Mouse (Mus musculus) left cerebral cortex, adult 18-20 months (tissue): ENCODE data around the gene Arhgap25. TPM values are rescaled to one million over a fixed set of nuclear protein-coding genes. Genes with fewer than 3 reads are reported as not detected.
"Not testable (repeated sequence)": the region's sequence is repeated elsewhere in the genome, so short reads cannot be mapped to it uniquely, and the experiment has no call there.

ENCODE experiments used
- DNase-seq, 2 experiments: peaks; one replicate each; pipeline ENCODE4 v3.0.0; 2021 to 2022; ENCODE audit warnings: low spot score in 2 of 2, mixed read lengths in 1 of 2
- total RNA-seq, 2 experiments: library from RNA; stranded (reverse); gene quantifications; 2 replicates each; pipeline ENCODE4 v1.2.3; 2021

Gene Arhgap25
- total RNA-seq, 2 experiments from 2014 or later = 8.1 to 10.8 TPM

- no peak for DNase-seq
Observed at GRCm38 (mm10) chr6:87537678-87538077, 4.6 kb upstream of the Arhgap25 start.

- no peak for DNase-seq
Observed at GRCm38 (mm10) chr6:87536270-87536669, 3.2 kb upstream of the Arhgap25 start.

- DNase-seq = peak; percentile 44 to 55
Observed at GRCm38 (mm10) chr6:87535651-87536050, 2.6 kb upstream of the Arhgap25 start.

- DNase-seq = no peak
Observed at GRCm38 (mm10) chr6:87534855-87535575, 2.0 kb upstream of the Arhgap25 start.

- no peak for DNase-seq
Observed at GRCm38 (mm10) chr6:87531456-87532015, 1.5 kb downstream of the Arhgap25 start.

- DNase-seq = no peak
Observed at GRCm38 (mm10) chr6:87530386-87530785, 2.7 kb downstream of the Arhgap25 start.

GRCm38 (mm10) chr6:87527846-87528557 is 5.1 kb downstream of the Arhgap25 start:
- no peak for DNase-seq

GRCm38 (mm10) chr6:87527366-87527765 is 5.7 kb downstream of the Arhgap25 start:
- DNase-seq = no peak

GRCm38 (mm10) chr6:87525126-87525525 is 7.9 kb downstream of the Arhgap25 start:
- DNase-seq = no peak

GRCm38 (mm10) chr6:87524281-87524680 is 8.8 kb downstream of the Arhgap25 start:
- DNase-seq = no peak

- no peak for DNase-seq
Observed at GRCm38 (mm10) chr6:87523736-87524135, 9.3 kb downstream of the Arhgap25 start.

- DNase-seq = no peak
Observed at GRCm38 (mm10) chr6:87523085-87523484, 10.0 kb downstream of the Arhgap25 start.

GRCm38 (mm10) chr6:87522236-87522635 is 10.8 kb downstream of the Arhgap25 start:
- DNase-seq = peak; percentile 66 to 75

- DNase-seq = not testable (repeated sequence)
Observed at GRCm38 (mm10) chr6:87521705-87522104, 11.4 kb downstream of the Arhgap25 start.

- DNase-seq = no peak
Observed at GRCm38 (mm10) chr6:87520572-87520971, 12.5 kb downstream of the Arhgap25 start.

GRCm38 (mm10) chr6:87519809-87520208 is 13.2 kb downstream of the Arhgap25 start:
- no peak for DNase-seq

GRCm38 (mm10) chr6:87518622-87519021 is 14.4 kb downstream of the Arhgap25 start:
- DNase-seq = no peak

GRCm38 (mm10) chr6:87517753-87518409 is 15.2 kb downstream of the Arhgap25 start:
- DNase-seq = no peak

- no peak for DNase-seq
Observed at GRCm38 (mm10) chr6:87514321-87514720, 18.7 kb downstream of the Arhgap25 start.

- DNase-seq = peak; percentile 62 to 70
Observed at GRCm38 (mm10) chr6:87513046-87513767, 19.9 kb downstream of the Arhgap25 start.

- DNase-seq = no peak
Observed at GRCm38 (mm10) chr6:87510999-87511398, 22.1 kb downstream of the Arhgap25 start.
